Mouse (Mus musculus): ENCODE results near the gene Tbccd1.

DNA sequence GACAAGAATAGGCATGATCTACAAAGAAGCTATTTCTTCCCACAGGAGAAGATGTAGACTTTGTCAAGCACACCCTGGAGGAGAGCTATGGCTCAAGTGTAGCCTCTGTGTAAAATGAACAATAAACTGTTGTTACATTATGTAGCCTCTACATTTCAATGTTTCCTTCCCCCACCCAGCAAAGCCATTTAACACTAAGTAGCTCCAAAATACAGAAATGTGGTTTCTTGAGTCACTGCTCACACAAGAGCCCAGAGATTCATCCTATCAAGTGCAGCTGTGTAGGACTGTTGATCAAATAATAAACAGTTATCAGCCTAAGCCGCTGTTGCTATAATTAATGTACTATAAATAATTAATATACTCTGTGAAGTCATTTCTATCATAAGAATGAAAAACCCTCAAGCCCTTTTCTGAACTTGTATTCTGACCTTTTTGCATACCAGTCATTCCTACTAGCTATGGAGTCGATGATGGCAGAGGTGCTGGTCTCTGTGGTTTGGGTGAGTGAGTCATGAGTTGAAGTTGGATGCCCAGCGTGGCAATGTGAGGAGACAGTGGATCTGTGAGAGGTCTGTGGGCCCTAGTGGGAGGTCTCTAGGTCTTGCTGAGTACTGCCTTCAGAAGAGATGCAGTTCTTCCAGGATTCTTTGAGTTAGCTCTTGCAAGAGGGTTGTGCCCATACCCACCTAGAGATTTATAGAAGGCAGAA lies 18.2 kb downstream of the Tbccd1 start:
- TF ChIP-seq CTCF (IDR thresholded peaks at IDR 0.05; ENCODE audit: low read depth, low read length) (no peak), POLR2A (IDR thresholded peaks at IDR 0.05; ENCODE audit: insufficient read depth, low read length) (no peak)

All from ES-Bruce4 (cell line).